In genomic region chr16:87934685-87935084, GRCm38 (mm10) we compare ENCODE assay signal across 19 mouse cellular contexts.
"Had no signal": no experiment of that assay in that cellular context is flagged by ENCODE, and none has a peak within 500 bp of the region (broad histone marks: within the 10 kb centered on the region; RNA-seq: fewer than 3 reads in every experiment).

No protein-coding gene starts in this region.

- H3K4me2 ChIP-seq: lung, embryonic 15.5 days; midbrain, embryonic 13.5 days; midbrain, embryonic 15.5 days; neural tube, embryonic 12.5 days had no signal

- H3K4me1 ChIP-seq: lung, embryonic 15.5 days; megakaryocyte, embryonic 14.5 days; midbrain, embryonic 13.5 days; midbrain, embryonic 15.5 days; neural tube, embryonic 12.5 days had no signal

- H3K27me3 ChIP-seq: lung, embryonic 15.5 days; megakaryocyte, embryonic 14.5 days; midbrain, embryonic 13.5 days; midbrain, embryonic 15.5 days; neural tube, embryonic 12.5 days had no signal

- ATAC-seq: liver, postnatal 0 days; lung, postnatal 0 days; midbrain, embryonic 13.5 days; midbrain, embryonic 15.5 days had no signal

- H3K4me3 ChIP-seq: lung, embryonic 15.5 days; megakaryocyte, embryonic 14.5 days; midbrain, embryonic 13.5 days; midbrain, embryonic 15.5 days; neural tube, embryonic 12.5 days had no signal

- H3K9ac ChIP-seq: liver, postnatal 0 days; lung, embryonic 15.5 days; midbrain, embryonic 13.5 days; midbrain, embryonic 15.5 days; neural tube, embryonic 12.5 days had no signal

- H3K27ac ChIP-seq: lung, embryonic 15.5 days; macrophage; midbrain, embryonic 13.5 days; midbrain, embryonic 15.5 days; neural tube, embryonic 12.5 days had no signal

- H3K36me3 ChIP-seq: lung, embryonic 15.5 days; midbrain, embryonic 13.5 days; midbrain, embryonic 15.5 days; neural tube, embryonic 12.5 days had no signal

- H3K9me3 ChIP-seq: lung, embryonic 15.5 days; megakaryocyte, embryonic 14.5 days; midbrain, embryonic 13.5 days; midbrain, embryonic 15.5 days; neural tube, embryonic 12.5 days had no signal

- DNase-seq: liver, postnatal 0 days; lung, adult 2 months; lung, postnatal 14 days; lung, postnatal 36 days; retina, postnatal 1 day; right cerebral cortex, adult 18-20 months; right cerebral cortex, postnatal 25 days; right cerebral cortex, postnatal 4 days; spleen, adult 18-20 months; thymus, adult 18-20 months; thymus, postnatal 14 days; thymus, postnatal 36 days had no signal
